Mouse (Mus musculus) spleen, postnatal 4 days (tissue): ENCODE data around the gene Ccdc181.
"Not testable (repeated sequence)": the region's sequence is repeated elsewhere in the genome, so short reads cannot be mapped to it uniquely, and the experiment has no call there.

ENCODE experiments used
- DNase-seq, 2 experiments: peaks; one replicate each; pipeline ENCODE4 v3.0.0; 2022; ENCODE audit warnings: low spot score in 2 of 2

The Ccdc181 gene

DNA sequence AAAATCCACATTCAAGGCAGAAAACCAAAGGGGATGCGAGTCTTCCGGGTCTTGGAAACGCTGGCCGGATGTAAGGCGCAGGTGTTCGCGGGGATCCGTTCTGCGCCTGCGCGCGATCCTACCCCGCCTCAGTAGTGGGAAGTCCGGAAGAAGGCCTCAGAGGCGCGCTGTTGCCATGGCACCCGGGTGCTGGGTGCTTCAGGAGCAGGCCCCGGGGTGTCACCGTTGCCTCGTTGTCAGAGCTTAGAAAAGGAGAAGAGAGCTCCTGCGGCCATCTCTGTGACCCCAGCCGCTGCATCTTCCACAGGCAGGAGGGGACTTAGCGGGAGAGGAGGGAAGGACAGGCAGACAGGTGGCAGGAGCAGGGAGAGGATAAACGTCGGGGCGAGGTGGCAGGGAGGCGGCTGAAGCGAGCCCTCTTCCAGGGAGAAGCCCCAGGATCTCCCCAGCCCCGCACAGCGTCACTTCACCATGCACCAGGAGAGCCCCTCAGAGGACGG, at the start of gene Ccdc181:
Gene Ccdc181 (plus strand): TSS at position 131 of the 500 bp plus-strand sequence.
- DNase-seq = peak; percentile 91 to 96

DNA sequence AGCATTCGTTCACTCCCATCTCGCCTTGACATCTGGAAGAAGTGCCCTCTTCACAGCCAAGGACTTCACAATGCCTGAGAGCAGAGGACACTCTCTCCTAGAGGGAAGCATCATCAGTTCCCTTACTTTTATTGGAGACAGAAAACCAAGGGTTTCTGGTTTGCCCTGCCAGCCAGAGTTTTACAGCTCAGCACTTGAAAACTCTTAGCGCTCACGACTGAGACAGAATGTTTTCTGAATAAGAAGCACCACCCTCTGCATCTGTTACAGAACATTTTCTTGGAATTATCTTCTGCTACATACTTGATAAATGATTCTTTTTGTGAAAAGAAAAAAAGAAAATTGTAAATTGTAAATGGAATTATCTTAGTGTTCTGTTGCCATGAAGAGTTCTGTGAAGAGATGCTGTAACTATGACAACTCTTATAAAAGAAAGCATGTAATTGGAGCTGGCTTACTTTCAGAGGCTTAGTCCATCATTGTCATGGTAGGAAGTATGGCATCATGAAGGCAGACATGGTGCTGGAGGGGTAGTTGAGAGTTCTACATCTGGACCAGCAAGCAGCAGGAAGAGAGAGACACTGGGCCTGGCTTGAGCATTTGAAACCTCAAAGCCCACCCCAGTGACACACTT, 43.3 kb upstream of the Ccdc181 start:
- DNase-seq = not testable (repeated sequence)

DNA sequence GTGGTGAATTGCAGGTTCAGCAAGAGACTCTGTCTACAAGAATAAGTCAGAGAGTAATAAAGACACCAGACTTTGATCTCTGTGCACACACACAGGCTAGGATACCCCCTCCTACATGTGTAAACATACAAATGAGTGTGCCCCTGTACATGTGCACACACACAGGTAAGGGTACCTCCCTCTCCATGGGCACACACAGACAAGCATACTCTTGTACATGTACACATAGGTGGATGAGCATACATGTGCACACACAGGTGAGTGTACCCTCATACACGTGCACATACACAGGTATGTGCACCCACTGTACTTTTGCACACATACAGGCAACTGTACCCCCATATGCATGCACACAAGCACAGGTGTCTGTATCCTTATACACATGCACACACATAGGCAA, 41.9 kb upstream of the Ccdc181 start:
- DNase-seq = no peak

DNA sequence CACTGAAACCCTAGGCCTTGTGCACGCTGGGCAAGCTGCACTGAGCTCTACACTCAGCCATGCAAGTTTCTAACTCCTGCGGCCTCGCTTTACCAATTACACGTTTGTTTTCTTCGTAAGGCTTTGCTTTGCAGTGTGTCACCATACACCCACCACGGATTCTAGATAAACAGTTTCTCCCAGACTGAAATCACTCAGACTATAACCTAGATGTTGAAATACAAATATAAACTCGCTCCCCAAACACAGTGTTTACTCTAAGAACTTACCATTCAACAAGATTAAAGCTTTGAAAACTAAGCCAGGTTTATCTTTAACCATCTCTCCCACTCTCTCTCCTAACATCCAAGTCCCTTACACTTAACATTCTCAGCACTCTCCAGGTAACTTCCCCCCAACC, 40.3 kb upstream of the Ccdc181 start:
- no peak for DNase-seq

DNA sequence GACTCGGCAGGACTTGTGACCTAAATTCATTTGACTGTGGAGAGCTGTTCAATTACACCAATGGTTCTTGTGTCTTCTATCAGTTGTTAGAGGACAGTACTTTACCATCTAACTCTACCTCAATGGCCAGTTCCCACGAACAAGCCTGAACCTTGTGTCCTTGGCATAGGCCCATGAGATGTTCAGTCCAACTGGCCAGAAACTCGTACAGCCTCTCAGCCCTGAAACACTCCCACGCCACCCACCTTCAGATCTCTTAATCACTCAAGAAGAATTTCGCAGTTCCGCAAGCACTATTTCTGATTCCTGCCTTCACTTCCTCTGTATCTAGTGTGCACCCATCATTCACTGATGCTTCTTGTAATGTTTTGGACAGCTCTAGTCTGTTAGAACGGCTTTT, 39.3 kb upstream of the Ccdc181 start:
- DNase-seq = no peak

DNA sequence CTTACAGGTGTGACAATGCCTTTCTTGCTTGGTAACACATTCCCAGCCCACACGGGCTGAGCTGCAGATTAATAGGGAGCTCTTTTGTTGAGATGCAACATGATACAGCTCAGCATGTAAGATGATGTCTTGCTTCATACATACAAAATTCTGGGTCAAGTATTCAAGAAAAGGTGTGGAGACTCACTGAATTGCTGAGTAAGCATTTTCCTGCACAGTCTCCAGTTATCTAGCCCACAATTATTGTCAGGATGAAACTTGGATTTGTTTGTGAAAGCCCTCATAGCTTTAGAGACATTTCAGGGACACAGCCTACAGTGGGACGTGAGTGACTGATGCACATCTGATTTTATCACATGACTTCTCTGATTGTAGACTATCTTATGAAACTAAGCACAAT, 33.9 kb upstream of the Ccdc181 start:
- no peak for DNase-seq

DNA sequence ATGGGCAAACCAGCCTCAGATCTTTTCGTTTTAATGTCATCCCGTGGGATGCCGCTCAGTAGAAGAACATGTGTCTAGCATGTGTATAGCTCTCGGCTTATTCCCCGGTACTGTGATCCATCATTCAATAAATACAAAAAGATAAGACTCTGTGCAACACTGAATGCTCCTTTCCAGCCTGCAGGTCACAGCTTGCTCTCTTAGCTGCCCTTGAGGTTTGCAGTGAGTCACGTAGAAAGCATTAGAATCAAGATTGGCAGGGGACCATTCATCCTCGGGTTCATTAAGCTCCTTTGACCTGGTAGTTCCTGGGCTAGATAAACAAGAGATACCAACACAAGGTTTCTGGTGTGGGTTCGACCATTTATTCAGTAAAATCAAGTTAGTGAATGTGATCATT, 32.6 kb upstream of the Ccdc181 start:
- no peak for DNase-seq

DNA sequence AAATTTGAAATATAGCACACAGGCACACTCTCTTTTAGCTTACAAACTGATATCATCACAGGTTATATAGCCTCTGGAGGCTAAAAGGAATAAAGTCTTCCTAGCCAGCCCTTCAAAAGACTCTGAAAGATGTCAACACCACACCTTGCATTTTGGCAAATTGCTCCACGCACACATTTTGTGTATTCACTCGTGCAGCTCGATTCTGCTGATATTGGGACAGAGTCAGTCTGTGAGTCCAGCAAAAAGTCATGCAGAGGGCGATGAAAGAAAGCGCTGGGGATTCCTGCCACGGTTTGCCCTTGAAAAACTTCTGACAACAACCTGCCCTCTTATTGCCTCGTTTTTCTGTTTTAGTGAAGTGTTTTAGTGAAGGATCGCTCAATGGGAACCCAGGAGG, 27.9 kb upstream of the Ccdc181 start:
- DNase-seq = no peak

DNA sequence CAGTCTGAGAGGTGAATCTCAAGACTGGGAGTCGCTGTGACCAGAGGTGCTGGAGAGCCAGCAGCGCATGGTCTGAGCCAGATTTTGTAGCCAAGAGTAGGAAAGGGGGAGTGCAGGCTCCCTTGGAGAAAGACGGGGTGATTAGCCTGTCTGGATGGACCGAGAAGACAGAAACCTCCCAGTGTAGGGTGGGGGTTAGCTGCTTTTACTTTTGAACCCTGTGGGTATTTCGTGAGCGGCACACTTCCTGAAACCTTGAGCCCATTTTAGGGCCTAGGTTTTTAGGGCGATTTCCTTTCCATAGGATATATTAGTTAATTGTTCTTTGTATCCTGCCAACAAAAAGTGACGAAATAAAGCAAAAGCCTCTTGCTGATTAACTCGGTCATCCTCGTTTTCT, 27.4 kb upstream of the Ccdc181 start:
- DNase-seq = no peak

DNA sequence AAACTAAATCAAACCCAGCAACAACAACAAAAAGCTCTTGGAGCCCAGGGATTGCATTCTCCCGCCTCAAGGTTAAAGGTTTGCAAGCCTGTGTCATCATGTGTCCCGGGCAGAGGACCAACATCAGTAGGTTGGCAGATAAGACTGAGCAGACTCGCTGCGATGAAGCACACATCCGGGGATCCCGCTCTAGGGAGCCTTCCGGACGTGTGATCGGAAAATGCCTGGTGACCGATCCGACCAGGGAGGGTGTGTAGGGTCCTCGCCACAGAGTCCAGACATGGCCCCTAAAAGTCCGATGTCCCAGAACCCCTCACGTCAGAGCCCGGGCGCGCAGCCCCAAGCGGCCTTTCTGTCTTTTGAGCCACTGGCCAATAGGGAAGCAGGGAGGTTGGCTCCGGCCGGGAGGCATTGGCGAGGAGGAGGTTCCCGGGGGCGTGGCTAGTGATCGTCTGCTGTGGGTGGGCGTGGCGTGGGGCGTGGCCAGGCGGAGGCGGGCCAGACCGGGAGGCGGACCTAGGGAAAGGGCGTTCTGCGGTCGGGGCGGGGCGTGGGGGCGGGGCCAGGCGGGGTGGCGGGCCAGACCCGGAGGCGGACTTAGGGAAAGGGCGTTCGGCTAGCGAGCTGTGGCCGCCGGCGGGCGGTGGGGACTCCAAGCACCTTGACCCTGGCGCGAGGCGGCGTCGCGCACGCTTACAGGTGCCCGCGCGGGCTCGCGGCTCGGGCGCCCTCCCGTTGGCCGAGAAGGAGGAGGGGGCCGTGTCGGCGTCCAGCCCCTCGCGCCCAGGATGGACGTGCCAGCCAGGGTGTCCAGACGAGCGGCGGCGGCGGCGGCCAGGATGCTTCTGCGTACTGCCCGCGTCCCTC, 26.7 kb upstream of the Ccdc181 start, which contains the start of gene Slc19a2:
Gene Slc19a2 (plus strand): TSS at position 582 of the 867 bp plus-strand sequence.
- peak; percentile 98 to 100 for DNase-seq

DNA sequence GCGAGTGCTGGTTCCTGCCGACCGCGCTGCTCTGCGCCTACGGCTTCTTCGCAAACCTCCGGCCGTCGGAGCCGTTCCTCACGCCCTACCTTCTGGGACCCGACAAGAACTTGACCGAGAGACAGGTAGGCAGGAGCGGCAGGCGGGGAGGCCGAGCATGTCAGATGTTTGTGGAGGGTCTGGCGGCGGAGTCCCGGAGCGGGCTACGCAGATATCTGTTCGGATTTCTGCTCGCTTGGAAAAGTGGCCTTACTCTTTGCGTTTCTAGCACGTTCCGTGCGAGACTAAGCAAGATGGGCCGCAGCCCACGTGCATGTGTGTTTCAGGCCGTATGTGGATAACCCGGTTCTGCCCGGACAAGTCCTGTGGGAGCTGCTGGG, 26.1 kb upstream of the Ccdc181 start:
- no peak for DNase-seq

DNA sequence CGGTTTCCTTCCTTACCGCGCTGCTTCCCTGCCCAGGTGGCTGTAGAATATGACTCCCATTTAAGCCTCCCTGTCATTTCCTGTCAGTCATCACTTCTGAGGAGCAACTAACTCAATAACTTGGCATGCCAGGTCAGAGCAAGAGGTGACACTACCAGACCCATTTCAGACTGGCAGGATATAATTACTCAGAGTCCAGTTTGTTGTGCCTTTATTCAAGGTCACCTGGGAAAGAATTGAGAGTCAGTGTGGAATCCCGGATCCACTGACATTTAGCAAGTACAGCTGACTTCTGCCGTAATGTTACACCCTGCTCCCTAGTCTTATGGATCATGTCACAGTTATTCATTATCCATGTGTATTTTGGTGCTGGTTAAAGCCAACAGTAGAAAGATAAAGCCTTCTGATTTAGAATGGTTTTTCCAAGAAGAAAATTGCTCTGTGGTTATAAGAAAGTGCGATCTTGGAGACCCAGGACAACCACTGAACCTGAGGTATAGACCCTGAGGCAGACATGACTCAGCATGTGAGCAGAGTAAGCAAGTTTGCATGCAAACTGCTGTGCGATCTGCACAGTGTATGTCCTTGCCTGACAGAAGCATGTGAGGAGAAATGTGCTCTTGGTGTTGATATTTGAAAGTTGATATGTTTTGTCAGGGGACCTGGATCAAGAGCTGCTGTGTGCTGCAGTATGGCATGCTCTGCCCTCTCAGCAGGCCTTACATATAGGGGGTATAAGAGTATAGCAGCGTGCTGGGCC, 24.8 kb upstream of the Ccdc181 start:
- DNase-seq = no peak

DNA sequence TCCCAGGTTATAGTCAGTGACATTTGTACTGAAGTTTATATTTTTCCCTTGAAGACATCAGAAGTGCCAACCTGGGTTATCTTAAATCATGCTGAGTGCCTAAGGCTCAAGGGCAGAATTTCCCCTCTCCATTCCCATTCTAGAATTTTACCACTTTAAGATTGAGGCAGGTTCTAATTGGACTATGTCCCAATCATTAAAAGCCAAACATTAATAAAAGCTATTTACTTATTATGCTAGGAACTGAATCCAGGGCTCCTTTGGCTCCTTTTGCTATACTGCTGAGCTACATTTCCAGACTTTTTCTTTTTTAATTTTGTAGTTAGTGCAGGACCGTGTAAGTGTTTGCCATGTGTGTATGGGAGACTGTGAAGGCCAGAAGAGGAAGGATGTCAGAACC, 23.9 kb upstream of the Ccdc181 start:
- DNase-seq = no peak

DNA sequence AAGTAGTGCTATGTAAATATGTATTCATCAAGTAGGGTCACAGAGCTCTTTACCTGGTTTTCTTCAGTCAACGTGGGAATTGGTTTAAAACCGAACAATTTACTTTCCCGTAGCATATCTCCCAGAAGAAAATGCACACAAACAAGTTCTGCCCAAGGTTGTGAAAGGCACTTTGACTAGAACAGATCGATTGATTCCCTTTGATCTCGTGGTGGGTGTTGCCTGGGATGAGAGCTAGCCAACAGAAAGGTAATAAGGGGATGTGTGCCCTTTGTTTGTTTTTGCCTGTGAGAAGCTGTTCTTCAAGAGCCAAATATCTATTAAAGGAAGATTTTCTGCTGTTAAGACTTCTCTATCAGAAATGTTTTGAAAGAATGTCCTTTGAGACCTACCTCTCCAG, 22.8 kb upstream of the Ccdc181 start:
- no peak for DNase-seq

DNA sequence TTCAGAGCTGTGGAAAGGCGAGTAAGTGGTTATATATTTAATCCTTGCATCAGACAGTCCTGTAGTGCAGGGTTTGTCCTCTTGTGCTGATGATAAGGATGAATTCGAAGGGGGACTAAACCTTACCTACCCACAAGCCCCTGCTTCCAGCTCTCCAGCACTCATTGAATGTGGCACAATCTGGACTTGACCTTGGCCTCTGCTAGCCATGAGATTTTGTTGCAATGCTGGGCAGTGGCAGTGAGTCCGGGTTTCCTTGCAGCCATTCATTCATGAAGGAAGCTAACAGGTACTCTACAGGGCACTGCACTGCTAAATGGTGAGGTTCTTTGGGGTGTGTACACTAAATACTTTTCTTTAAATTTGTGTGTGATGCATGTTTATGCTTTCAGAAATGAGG, 20.5 kb upstream of the Ccdc181 start:
- no peak for DNase-seq

DNA sequence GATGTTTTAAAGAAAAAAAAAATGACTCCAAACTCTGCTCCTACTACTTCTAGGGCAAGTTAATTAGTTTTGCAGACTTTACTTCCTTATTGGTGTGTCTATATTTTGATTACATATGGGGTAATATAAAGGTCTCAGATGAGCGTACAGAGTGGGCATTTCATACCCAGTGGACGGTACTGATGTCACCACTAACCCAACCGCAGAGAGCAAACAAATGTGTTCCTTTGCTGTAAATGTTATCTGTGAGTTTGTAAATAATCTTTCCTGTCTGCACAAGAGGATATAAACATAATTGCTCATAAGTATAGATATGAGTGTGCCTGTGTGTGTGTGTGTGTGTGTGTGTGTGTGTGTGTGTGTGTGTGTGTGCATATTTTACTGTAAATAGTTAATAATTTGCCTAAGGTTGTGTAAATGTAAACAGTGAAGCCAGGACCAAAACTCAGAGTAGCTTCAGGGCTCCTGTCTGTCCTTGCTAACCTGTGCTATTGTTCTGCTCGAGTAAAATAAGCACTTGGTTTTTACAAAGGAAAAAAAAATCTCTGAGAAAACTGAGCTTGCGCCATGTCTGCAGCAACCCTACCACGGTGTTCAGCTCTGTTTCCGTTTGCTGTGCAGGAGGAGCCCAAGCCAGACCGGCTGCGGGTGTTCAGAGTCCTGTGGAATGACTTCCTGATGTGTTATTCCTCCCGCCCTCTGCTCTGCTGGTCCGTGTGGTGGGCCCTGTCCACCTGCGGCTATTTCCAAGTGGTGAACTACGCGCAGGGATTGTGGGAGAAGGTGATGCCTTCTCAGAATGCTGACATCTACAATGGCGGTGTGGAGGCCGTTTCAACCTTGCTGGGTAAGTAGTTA, 15.0 kb upstream of the Ccdc181 start:
- no peak for DNase-seq

DNA sequence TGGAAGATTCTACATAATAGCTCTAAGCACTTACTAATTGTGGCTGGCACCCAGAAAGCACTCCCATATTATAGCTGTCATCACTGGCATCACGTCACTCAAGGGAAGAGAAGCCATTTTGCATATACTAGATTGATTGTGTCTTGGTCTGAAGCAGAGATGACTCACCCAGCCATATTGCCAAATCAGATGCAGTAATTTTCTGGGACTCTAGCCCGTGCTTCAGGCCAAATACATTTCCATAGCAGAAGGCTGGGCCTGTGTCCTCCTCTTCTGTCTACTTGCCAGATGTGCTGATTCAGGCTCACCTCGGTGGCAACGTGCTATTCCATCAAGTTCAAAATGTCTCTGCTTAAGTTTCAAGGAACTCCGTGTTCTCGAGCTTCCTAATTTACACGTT, 13.8 kb upstream of the Ccdc181 start:
- no peak for DNase-seq

DNA sequence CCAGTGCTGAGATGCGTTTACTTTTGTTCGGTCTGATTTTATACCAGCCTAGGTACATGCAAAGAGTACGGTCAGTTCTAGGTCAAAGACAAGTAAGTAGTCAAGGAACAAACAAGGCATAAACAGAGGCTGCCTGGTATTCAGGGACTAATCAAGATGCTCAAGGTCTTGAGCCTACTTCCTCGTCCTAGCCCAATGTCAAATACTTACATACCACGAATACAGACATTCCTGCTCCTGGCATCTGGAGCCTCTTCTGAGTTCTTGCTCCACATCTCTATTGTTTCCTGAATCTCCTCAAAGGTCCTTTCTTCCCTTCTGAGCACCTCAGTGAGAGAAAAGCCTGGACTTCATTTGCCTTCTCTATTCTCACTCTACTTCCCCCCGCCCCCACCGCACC, 4.4 kb upstream of the Ccdc181 start:
- no peak for DNase-seq

DNA sequence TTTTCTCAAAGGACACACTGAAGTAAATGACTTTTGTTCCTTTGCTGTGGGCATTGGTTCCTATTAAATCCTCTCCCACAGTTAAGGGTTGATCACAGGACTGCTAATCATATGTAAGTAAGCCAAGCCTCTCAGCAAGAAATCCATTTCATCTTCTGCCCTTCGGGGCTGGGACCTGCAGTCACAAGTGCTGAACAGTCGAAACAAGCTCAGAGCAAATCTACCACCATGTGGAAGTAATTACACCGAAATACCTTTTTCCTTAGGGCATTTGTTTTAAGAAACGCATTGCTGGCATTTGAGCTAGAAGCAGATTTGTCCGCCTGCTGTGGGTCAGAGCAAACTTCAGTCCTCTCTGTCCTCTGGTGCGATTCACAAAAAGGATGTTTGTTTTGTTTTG, 1.7 kb upstream of the Ccdc181 start:
- DNase-seq = no peak

DNA sequence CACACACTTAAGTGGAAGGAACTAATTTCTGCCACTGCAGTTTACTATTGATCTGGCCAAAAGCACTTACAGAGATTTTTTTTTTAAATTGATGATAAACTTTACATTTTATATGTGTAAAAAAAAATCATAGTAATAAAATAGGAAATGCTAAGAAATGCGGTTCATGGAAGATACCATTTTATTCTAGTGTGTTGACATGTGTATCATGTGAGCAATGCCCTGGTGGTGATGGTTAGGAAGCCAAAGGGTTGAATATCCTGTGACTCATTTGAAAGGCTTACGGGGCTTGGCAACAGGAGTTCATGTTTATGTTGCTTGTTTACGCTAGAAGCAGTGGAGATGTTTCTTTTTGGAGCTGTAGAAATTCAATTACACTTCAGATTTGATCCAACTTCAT, 1.2 kb downstream of the Ccdc181 start:
- DNase-seq = no peak

DNA sequence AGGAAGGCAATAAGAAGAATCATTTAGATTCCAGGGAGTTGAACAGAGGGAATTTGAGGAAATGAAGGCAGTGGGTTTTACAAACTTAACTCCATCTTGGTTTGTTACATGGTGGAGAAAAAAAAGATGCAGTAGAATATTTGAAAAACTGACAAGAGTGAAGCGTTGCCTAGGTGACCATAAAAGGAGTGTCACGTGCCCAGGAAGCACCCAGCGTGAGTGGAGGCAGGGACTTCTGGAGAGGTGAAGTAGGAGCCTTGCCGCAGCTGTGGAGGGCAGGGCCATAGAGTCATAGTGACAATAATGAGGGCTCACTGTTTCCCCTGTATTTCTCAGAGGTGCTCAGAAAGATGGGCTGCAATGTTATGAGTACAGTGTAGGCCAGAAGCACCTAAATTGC, 3.9 kb downstream of the Ccdc181 start:
- DNase-seq = no peak

DNA sequence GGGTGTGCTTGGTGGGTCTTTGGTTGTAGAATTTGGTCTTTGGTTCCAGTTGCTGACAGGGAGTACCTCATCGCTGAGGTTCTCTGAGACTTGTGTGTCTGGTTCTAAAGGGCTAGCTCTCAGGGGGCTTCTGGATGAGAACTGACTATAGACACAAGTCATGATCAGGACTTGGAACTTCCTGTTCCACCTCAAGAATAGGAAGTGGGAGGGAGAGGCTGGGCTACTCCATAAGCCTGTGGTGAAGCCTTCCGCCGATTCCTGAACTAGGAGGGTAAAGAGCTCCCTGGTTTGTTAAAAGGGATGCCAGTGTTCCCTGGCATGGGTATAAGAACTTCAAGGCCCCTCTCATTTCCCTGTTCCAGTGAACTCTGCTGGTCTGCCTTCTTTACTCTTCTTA, 8.6 kb downstream of the Ccdc181 start:
- no peak for DNase-seq
